Mouse (Mus musculus) midbrain, embryonic 12.5 days (tissue): Measurements from ENCODE around the gene Lemd1. TPM values are rescaled to one million over a fixed set of nuclear protein-coding genes. Genes with fewer than 3 reads are reported as not detected.

Experiments used
- ATAC-seq: fragments of 200-750 bp; cut with Nextera tagmentation; 2 replicates; pipeline ENCODE4 v1.8.0; 2017; ENCODE audit warnings: low read depth, moderate TSS enrichment, moderate library complexity; ENCODE audit not compliant: low FRiP score
- H3K27ac ChIP-seq: fragments of 300-500 bp; sonication (generic); replicated peaks from 2 replicates; pipeline ENCODE4 v1.5.1; 2016; ENCODE audit warnings: mild to moderate bottlenecking
- H3K27me3 ChIP-seq: fragments of 300-500 bp; sonication (generic); 2 replicates; pipeline ENCODE4 v1.6.1; 2016; ENCODE audit warnings: mild to moderate bottlenecking
- H3K36me3 ChIP-seq: fragments of 300-500 bp; sonication (generic); 2 replicates; pipeline ENCODE4 v1.6.1; 2016
- H3K4me1 ChIP-seq: fragments of 300-500 bp; sonication (generic); 2 replicates; pipeline ENCODE4 v1.6.1; 2016
- H3K4me2 ChIP-seq: fragments of 300-500 bp; sonication (generic); replicated peaks from 2 replicates; pipeline ENCODE4 v1.6.1; 2016; ENCODE audit warnings: mild to moderate bottlenecking, moderate library complexity
- H3K4me3 ChIP-seq: fragments of 300-500 bp; sonication (generic); 2 replicates; pipeline ENCODE4 v1.5.1; 2016; ENCODE audit warnings: mild to moderate bottlenecking
- H3K9ac ChIP-seq: fragments of 300-500 bp; sonication (generic); replicated peaks from 2 replicates; pipeline ENCODE4 v1.6.1; 2016; ENCODE audit warnings: mild to moderate bottlenecking, moderate library complexity
- H3K9me3 ChIP-seq: fragments of 300-500 bp; sonication (generic); 2 replicates; pipeline ENCODE4 v1.6.1; 2016; ENCODE audit warnings: mild to moderate bottlenecking
- WGBS: fragments of 180-500 bp; shearing (Covaris S2); methylation state at CpG from one replicate; pipeline ENCODE4 v1.1.7; 2016; 5-methylcytosine and 5-hydroxymethylcytosine counted together
- polyA plus RNA-seq: library from polyadenylated mRNA; unstranded; fragments of >200 nt; fragmentation: Nextera tagmentation; extraction: Ambion mirVana; gene quantifications from 2 replicates; pipeline ENCODE4 v1.2.1, GENCODE M21; 2016

Lemd1 gene
- polyA plus RNA-seq, 1 experiment from 2014 or later, result 15.6 TPM

GRCm38 (mm10) chr1:132168115-132168767 is 23.0 kb upstream of the Lemd1 start:
- Histone ChIP-seq H3K4me3 (peak overlapping the region; percentile 19), H3K27me3 (peaks cover 29% of the 10 kb centered on the region), H3K4me2 (peak overlapping the region; percentile 48), H3K36me3 (no peaks in the 10 kb centered on the region), H3K9ac (no peak overlapping the region; the same call in 1 of the 2 replicates), H3K9me3 (no peaks in the 10 kb centered on the region), H3K4me1 (peaks cover 32% of the 10 kb centered on the region), H3K27ac (peak overlapping the region; percentile 71)
- peak; percentile 75 for ATAC-seq
- WGBS, result 11% methylated on average over 12 of the region's 12 CpGs

- no peak overlapping the region for H3K27ac ChIP-seq
- H3K9ac ChIP-seq, result no peak overlapping the region
- 52% methylated on average over 6 of the region's 6 CpGs for WGBS
- no peak for ATAC-seq
- no peaks in the 10 kb centered on the region for H3K9me3 ChIP-seq
- H3K4me1 ChIP-seq, result peaks cover 23% of the 10 kb centered on the region
- H3K4me3 ChIP-seq, result no peak overlapping the region
- peaks cover 23% of the 10 kb centered on the region for H3K27me3 ChIP-seq
- no peaks in the 10 kb centered on the region for H3K36me3 ChIP-seq
- no peak overlapping the region for H3K4me2 ChIP-seq
Observed at GRCm38 (mm10) chr1:132170698-132171097, 20.5 kb upstream of the Lemd1 start.

- Histone ChIP-seq H3K4me1 (peaks cover 23% of the 10 kb centered on the region), H3K9me3 (no peaks in the 10 kb centered on the region), H3K27ac (no peak overlapping the region), H3K9ac (no peak overlapping the region), H3K4me2 (no peak overlapping the region), H3K36me3 (no peaks in the 10 kb centered on the region), H3K27me3 (peaks cover 23% of the 10 kb centered on the region), H3K4me3 (no peak overlapping the region)
- ATAC-seq, result no peak
- 0% methylated on average over 1 of the region's 2 CpGs for WGBS
Observed at GRCm38 (mm10) chr1:132171619-132172018, 19.6 kb upstream of the Lemd1 start.

- Histone ChIP-seq H3K9me3 (no peaks in the 10 kb centered on the region), H3K36me3 (no peaks in the 10 kb centered on the region), H3K9ac (no peak overlapping the region), H3K4me3 (no peak overlapping the region), H3K4me2 (no peak overlapping the region), H3K27ac (no peak overlapping the region), H3K27me3 (peaks cover 21% of the 10 kb centered on the region), H3K4me1 (peaks cover 22% of the 10 kb centered on the region)
- no peak for ATAC-seq
- 83% methylated on average over 4 of the region's 4 CpGs for WGBS
Observed at GRCm38 (mm10) chr1:132186303-132186702, 4.9 kb upstream of the Lemd1 start.

DNA sequence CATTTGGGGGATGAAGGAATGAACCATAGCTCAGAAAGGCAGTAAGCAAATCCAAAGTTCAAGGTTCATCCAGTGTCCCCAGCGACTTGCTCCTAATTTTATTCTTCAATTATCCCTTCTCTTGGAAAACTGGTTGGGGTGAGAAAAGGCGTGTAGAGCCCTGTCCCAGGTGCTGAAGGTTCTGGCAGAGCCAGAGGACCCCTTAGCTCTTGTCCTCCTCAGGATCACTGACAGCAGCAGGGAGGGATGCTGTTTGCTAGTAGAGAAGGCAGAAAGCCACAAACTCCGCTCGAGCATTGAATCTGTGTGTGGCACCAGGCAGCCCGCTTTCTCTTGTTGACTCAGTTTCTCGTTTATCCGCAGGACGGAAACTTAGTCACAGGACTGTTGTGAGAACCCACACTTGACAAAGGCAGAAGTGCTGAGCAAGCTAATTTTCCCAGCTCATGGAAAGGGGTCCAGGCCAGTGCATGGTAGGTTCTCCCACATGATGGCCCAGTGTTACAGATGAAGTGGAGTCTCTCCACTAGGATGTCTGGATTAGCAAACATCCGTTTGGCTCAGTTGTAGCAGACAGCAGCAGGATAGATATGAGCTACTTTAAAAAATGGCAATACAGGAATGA is 2.7 kb upstream of the Lemd1 start:
- ATAC-seq, result no peak
- Histone ChIP-seq H3K4me2 (no peak overlapping the region), H3K4me1 (peaks cover 36% of the 10 kb centered on the region), H3K27me3 (peaks cover 21% of the 10 kb centered on the region), H3K4me3 (no peak overlapping the region), H3K27ac (0 out of 2 replicates have a peak overlapping the region, but pooled peaks have one; percentile 100), H3K9ac (no peak overlapping the region; the same call in 1 of the 2 replicates), H3K36me3 (no peaks in the 10 kb centered on the region), H3K9me3 (no peaks in the 10 kb centered on the region)
- 48% methylated on average over 9 of the region's 9 CpGs for WGBS

GRCm38 (mm10) chr1:132189231-132189630 is 2.0 kb upstream of the Lemd1 start:
- Histone ChIP-seq H3K4me1 (peaks cover 43% of the 10 kb centered on the region), H3K9ac (peak overlapping the region; percentile 100; the same call in 1 of the 2 replicates), H3K36me3 (no peaks in the 10 kb centered on the region), H3K9me3 (no peaks in the 10 kb centered on the region), H3K4me3 (no peak overlapping the region), H3K27me3 (peaks cover 21% of the 10 kb centered on the region), H3K4me2 (peak overlapping the region; percentile 81), H3K27ac (peak overlapping the region; percentile 100)
- WGBS, result 39% methylated on average over 4 of the region's 4 CpGs
- ATAC-seq, result no peak

GRCm38 (mm10) chr1:132190040-132190513 is 1.2 kb upstream of the Lemd1 start:
- H3K27me3 ChIP-seq, result peaks cover 21% of the 10 kb centered on the region
- peak overlapping the region; percentile 96 for H3K4me3 ChIP-seq
- H3K27ac ChIP-seq, result peak overlapping the region; percentile 100
- peaks cover 51% of the 10 kb centered on the region for H3K4me1 ChIP-seq
- H3K4me2 ChIP-seq, result peak overlapping the region; percentile 81
- H3K9me3 ChIP-seq, result no peaks in the 10 kb centered on the region
- H3K9ac ChIP-seq, result peak overlapping the region; percentile 100
- peaks cover 2% of the 10 kb centered on the region; the same call in 1 of the 2 replicates for H3K36me3 ChIP-seq
- peak; percentile 89 for ATAC-seq
- 1% methylated on average over 37 of the region's 50 CpGs for WGBS

GRCm38 (mm10) chr1:132190621-132191092 is 574 bp upstream of the Lemd1 start:
- H3K27ac ChIP-seq, result peak overlapping the region; percentile 100
- no peaks in the 10 kb centered on the region for H3K9me3 ChIP-seq
- peaks cover 57% of the 10 kb centered on the region for H3K4me1 ChIP-seq
- H3K4me2 ChIP-seq, result peak overlapping the region; percentile 81
- peaks cover 2% of the 10 kb centered on the region; the same call in 1 of the 2 replicates for H3K36me3 ChIP-seq
- H3K4me3 ChIP-seq, result peak overlapping the region; percentile 96
- WGBS, result under 1% methylated on average over 62 of the region's 62 CpGs
- ATAC-seq, result peak; percentile 20; the same call in 1 of the 2 replicates
- H3K9ac ChIP-seq, result peak overlapping the region; percentile 100
- peaks cover 21% of the 10 kb centered on the region for H3K27me3 ChIP-seq

DNA sequence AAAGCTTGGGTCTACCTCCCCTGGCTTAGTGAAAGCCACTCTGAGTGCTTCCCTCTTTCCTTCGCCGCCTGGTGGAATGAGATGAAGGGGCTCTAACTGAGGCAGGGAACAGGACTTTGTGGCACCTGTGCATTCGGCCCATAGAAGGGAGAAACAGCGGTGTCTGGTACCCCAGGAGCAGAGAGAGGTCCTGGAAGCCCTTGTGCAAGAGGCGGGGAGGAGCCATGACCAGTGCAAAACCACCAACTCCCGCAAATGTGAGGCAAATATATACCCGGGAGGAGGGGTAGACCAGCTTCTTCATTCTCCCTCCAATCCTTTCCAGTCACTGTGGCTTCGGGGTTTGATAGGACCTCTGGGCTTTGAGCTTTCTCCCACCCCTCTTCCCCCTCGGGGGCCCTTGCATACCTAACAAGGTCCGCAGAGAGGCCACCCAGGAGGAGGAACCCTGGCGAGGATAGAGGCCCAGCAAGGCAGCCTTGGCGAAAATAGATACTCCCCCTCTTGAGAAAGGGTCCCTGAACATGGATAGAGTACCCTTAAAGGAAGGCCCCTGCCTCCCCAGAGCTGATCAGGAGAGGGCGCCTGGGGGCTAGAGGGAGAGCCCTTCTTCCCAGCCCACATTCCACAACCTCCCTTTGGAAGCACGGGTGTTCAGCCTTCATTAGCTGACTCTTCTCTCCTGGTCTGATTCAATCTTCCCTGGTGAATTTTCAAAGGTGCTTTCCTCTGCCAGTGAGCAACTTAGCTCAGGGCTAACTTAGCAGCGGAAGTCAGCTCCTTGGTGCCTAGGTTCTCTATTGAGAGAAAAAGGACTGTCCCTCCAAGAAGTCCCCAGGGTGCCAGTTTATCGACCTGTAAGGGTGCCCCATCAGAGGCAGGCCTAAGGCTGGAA is 802 bp downstream of the Lemd1 start:
- Histone ChIP-seq H3K4me1 (peaks cover 71% of the 10 kb centered on the region), H3K4me2 (peak overlapping the region; percentile 81), H3K27me3 (peaks cover 17% of the 10 kb centered on the region), H3K9me3 (no peaks in the 10 kb centered on the region), H3K4me3 (peak overlapping the region; percentile 96), H3K36me3 (peaks cover 2% of the 10 kb centered on the region; the same call in 1 of the 2 replicates), H3K27ac (peak overlapping the region; percentile 100), H3K9ac (peak overlapping the region; percentile 100)
- ATAC-seq, result peak; percentile 31
- WGBS, result 1% methylated on average over 16 of the region's 16 CpGs

GRCm38 (mm10) chr1:132193806-132194205 is 2.6 kb downstream of the Lemd1 start:
- no peak for ATAC-seq
- Histone ChIP-seq H3K27ac (peak overlapping the region; percentile 100), H3K4me1 (peaks cover 81% of the 10 kb centered on the region), H3K36me3 (peaks cover 5% of the 10 kb centered on the region; the same call in 1 of the 2 replicates), H3K27me3 (peaks cover 1% of the 10 kb centered on the region; the same call in 1 of the 2 replicates), H3K4me2 (peak overlapping the region; percentile 81), H3K9ac (peak overlapping the region; percentile 100; the same call in 1 of the 2 replicates), H3K4me3 (peak overlapping the region; percentile 96), H3K9me3 (no peaks in the 10 kb centered on the region)
- WGBS, result 76% methylated on average over 3 of the region's 3 CpGs

DNA sequence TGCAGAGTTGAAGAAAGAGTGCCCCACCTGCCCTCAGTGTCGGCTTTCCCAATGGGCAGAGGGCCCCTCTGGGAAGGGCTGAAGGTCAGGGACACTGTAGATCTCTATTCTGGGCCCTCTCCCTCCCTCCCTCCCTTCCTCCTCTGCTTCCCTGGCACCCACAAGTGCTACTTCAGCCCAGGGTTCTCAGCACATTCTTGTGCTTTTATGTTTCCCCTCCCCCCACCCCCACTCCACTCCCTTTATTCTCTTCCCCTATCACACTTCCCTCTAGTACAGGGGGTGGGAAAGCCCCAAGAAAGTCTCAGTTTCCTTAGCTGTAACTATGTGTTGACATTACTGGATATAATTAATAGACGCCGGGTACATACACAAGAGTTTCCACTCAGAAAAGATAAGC is 3.4 kb downstream of the Lemd1 start:
- Histone ChIP-seq H3K4me1 (peaks cover 81% of the 10 kb centered on the region), H3K4me3 (no peak overlapping the region), H3K4me2 (peak overlapping the region; percentile 81), H3K36me3 (peaks cover 10% of the 10 kb centered on the region), H3K27ac (peak overlapping the region; percentile 56; the same call in 1 of the 2 replicates), H3K27me3 (no peaks in the 10 kb centered on the region), H3K9me3 (no peaks in the 10 kb centered on the region), H3K9ac (peak overlapping the region; percentile 46; the same call in 1 of the 2 replicates)
- 44% methylated on average over 3 of the region's 3 CpGs for WGBS
- ATAC-seq, result no peak
